Mouse (Mus musculus) spleen, adult 10 weeks (tissue): Measurements from ENCODE around the gene Mastl. TPM values are rescaled to one million over a fixed set of nuclear protein-coding genes. Genes with fewer than 3 reads are reported as not detected.

Experiments used
- polyA plus RNA-seq: library from polyadenylated mRNA; stranded (reverse); fragments of 350-450 nt; fragmentation: Illumina TruSeq; extraction: RNeasy Lipid Tissue Mini Kit (QIAGEN cat#74804); gene quantifications from one replicate; pipeline ENCODE4 v1.2.3, GENCODE M21; 2015; ENCODE audit warnings: low replicate concordance; ENCODE audit not compliant: insufficient read depth

Gene Mastl
- 2.0 TPM for polyA plus RNA-seq

DNA sequence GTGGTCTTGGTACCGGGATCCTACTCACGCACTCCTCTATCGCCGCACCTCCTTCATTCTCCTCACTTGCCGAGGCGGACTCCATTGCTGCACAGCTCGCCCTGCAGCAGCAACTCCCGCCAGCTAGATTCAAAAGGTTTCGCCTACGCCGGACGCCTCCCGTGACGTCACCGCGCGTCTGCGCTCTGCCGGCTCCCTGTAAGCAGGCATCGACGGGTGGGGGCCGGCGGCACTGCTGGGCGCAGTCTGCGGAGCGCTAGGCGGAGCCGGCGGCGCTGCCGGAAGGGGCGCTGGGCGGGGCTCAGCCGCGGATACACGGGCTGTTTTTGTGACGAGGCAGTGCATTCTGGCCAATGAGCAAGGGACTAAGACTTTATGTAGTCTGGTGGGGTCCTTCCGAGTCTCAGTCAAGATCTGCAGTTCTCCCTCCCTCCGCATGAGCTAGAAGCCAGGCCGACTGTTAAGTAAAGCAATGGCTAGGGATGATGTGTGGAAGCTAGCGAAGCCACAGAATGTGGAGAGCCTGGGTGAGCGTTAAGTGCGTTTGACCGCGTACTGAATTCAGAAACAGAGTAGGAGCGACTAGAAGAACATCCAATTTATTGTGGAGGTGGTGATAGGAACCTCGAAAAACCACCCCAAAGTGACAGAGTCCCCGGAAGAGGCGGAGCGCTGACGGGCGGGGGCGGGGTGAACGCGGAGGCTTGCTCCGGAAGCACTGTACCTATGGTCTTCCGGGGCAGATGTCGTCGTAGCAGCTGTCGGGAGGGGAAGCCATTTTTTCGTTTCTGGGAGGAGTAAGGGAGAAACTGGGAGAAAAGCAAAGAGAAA lies at the start of gene Mastl, which contains the start of gene Yme1l1:
Gene Mastl (minus strand): TSS at position 248 of the 831 bp plus-strand sequence.
Gene Yme1l1 (plus strand): TSS at position 593 of the 831 bp plus-strand sequence.

DNA sequence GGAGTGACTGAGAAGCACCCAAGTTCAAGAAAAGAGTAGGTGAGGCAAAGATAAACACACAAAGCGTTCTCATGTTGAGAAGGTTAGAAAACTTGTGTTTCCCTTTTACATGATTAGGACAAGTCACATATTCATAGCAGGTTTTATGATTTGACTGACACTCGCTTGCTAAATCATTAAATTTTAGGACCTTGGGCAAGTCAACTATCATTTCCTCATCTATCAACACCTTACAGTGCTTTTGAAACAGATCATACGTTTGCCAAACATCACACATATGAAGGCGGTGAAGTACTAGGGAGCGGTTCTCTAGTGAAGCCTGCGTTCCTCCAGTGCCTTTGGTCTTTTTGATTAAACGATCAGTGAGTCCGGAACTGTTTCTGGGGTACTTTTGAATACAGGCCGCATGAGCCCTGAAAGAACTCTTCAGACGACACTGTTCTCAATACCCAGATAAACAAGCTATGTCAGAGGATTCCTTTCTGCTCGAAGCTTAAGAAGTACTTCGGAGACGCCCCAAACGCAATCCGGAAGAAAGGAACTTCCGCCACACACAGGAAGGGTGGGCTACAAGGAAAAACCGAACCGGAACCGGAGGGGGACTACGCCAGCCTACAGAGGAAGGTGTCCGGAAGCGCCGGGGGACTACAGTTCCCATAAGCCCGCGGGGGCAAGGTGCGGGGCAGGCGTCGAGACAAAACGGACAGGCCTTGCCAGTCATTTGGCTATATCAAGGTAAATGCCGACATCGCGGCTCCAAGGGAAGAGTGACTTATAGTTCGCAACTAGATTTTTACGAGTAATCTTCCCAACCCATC lies 88.1 kb downstream of the Mastl start, which contains the start of gene Acbd5:
Gene Acbd5 (plus strand): TSS at position 616 of the 818 bp plus-strand sequence.

Other genes with a start within 250 kb of the Mastl start
- 171 TPM for gene Abi1, start 115.8 kb downstream of the Mastl start, polyA plus RNA-seq
- 42.7 TPM for gene Acbd5, start 87.9 kb downstream of the Mastl start, polyA plus RNA-seq
- 98.5 TPM for gene Yme1l1, start 345 bp upstream of the Mastl start, polyA plus RNA-seq
- gene 4931423N10Rik, start 51.5 kb upstream of the Mastl start, polyA plus RNA-seq = not detected
- not detected for gene Nxph2, start 165.2 kb upstream of the Mastl start, polyA plus RNA-seq